Mouse (Mus musculus) layer of hippocampus, adult 9-11 months (tissue): ENCODE measurements at regions not wholly inside any gene's neighbourhood (a gene's known extent, or its start where the extent isn't known, plus 50 kb on each side); places are given as distances from the start of the nearest gene placed in this dataset.

Source experiments
- DNase-seq: peaks from one replicate; pipeline ENCODE4 v3.0.0; 2022

GRCm38 (mm10) chr11:63402741-63403140 lies 274.0 kb downstream of the Pmp22 start:
- no peak for DNase-seq

- peak; percentile 25 for DNase-seq
Observed at GRCm38 (mm10) chr11:63404719-63405118, 275.9 kb downstream of the Pmp22 start.

DNA sequence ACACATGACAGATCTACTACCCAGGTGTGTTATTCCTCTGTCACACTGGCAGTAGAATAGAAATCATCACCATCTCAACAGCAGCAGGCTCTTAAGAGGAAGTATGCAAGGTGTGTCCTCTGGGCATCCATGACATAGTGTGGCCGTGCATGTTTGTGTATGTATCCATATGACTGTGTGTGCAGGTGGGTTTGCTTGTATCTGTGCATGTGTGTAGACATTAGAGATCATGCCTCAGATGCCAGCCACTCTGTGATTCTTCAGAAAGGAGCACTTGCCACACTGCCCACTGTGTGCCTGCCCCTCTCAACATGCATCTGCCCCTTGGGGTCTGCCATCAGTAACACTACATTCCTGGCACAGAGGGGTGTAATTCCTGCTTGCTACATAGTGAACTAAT lies 280.6 kb downstream of the Pmp22 start:
- DNase-seq: no peak

DNA sequence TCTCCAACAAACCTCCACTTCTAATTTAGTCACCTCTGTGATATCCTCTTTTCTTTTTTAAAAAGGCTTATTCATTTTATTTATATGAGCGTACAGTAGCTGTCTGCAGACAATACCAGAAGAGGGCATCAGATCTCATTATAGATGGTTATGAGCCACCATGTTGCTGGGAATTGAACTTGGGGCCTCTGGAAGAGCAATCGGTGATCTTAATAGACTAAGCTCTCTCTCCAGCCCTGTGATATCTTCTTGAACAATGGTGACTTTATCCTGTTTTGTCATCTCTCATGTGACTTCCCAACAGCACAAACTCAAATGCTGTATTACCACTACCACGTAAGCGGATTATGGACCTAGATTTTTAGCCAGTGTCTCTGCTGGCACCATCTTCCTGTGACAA lies 282.1 kb downstream of the Pmp22 start:
- DNase-seq: no peak

GRCm38 (mm10) chr11:63412364-63412991 lies 283.7 kb downstream of the Pmp22 start:
- DNase-seq: peak; percentile 3

- DNase-seq: no peak
Observed at GRCm38 (mm10) chr11:63413106-63413505, 284.3 kb downstream of the Pmp22 start.

DNA sequence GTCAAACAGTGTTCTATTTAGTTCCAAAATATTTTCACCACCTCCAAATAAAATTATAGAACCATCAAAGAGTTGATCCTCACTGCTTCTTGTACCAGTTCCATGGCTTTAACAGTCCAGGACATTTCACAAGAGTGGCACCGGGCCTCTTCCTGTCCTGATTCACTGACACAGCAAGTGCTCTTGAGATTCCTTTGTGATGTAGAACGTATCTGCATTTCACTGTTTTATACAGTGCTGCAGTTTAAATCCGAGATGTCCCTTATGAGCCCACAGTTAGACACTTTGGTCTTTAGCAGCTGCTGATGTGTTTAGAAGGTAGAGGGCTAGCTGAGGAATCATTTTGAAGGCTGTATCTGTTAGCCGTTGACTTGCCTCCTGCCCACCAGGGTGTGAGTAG lies 284.8 kb downstream of the Pmp22 start:
- no peak for DNase-seq

DNA sequence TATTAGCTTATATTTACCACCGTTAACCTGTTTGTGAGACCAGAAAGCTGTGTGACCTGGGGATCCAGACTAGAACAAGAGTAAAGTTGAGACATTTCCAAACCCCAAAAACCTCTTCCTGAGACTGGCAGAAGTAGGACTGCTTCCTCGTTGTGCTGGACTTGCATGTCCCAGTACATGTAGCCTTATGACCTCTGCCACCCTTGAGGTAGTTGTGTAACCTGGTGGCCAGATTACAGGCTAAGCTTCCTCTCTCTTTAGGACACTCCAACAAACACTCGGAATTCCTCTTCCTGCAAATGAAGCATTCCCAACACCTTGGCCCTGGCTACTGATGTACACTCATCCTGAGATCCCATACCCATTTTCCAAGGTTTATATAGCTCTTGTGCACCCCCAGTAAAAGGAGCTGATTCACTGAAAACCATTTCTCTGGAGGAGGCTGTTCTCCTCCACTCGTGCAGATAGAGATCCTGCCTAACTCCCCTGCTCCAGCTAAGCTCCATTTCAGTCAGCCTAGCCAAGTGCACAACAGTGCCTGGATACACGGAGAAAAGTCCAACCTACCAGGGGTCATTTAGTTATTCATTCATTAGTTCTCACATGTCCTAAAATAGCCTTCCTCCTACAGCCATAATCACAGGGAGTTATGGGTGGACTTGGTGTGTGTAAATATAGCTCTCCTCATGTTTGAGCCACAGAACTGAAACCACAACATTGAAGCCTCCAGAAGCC lies 289.4 kb downstream of the Pmp22 start:
- DNase-seq: no peak

DNA sequence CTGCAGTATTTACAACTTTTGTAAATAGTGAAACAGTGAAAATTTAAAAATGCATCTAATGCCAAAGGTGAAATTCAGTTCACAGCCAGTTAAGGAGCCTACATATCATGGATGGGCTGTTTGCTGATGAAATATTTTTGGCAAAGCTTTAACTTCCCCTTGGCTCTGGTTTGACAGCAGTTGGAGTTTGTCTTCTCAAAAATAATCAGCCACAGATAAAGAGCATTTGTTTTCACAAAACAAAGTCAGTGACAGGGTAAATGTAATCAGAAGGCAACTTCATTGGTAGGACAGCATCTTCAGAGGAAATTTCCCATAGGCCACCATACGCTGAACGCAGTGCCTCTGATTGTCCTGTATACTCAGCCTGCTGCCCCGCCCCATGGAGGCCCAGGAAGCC lies 291.6 kb downstream of the Pmp22 start:
- DNase-seq: no peak

- DNase-seq: no peak
Observed at GRCm38 (mm10) chr11:63422069-63422468, 293.3 kb downstream of the Pmp22 start.

DNA sequence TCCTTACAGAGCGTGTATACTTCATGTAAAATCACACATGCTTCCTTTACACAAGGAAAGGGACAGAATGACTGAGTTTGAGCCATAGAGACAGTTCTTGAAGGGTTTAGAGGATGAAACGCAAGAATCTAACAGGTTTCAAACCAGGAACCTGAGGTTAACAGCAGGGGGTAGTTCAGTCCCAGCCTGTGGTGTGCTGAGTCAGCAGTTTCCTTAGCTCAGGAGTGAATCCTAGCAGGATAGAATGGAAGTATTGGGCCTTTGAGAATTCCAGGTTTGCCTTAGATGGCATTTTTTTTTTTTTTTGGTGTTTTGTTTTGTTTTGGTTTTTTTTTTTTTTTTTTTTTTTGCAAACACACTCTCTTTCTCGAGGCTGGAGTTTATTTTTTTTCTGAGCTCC lies 295.5 kb downstream of the Pmp22 start:
- no peak for DNase-seq

- DNase-seq: no peak
Observed at GRCm38 (mm10) chr11:63425741-63426140, 297.0 kb downstream of the Pmp22 start.

- no peak for DNase-seq
Observed at GRCm38 (mm10) chr11:63453786-63454185, 325.0 kb downstream of the Pmp22 start.

DNA sequence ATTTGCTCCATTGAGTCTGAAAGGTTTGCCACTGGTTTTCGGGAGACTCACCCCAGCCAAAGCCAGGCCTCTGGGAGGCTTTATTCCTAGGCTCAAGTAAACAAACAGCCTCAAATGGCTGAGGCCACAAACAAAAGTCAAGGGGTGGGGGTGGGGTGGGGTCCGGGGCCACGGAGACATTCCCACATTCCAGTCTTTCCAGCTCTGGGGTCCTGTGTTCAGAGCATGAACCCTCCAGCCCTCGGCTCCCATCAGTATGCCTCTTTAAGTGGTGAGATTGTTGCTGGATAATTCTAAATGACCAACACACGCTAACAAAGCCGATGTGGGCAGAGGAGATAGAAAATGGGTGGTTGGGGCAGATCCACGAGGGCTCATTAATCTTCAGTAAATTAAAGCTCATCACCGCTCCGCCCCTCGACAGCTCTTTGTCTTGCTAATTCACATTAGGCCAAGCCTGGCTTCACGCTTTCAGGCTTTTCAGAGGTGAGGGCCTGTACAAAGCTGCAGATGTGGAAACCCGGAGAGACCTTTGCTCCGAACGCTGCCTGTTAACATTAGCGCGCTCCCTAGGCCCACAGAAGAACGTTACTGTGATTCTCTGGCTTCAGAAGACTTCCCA lies 326.2 kb downstream of the Pmp22 start:
- DNase-seq: no peak

- no peak for DNase-seq
Observed at GRCm38 (mm10) chr11:63456356-63456755, 327.6 kb downstream of the Pmp22 start.

DNA sequence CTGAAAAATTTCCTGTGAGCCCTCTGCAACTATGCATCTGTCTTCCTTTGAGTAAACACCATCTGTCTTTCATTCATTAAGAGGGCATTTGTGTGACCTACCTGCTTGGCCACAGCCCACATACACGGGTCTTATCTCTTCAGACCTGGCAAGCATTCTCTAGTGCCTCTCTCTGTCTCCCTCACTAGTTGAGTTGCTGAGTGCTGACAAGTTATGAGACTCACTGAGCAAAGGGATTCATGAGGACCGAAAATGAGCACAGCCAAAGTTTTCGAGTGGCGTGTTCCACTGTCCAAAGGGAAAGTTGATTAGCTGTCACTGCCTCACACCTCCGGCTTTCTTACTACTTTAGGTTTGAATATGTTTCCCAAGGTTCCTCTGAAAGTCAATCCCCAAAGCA lies 328.5 kb downstream of the Pmp22 start:
- no peak for DNase-seq

DNA sequence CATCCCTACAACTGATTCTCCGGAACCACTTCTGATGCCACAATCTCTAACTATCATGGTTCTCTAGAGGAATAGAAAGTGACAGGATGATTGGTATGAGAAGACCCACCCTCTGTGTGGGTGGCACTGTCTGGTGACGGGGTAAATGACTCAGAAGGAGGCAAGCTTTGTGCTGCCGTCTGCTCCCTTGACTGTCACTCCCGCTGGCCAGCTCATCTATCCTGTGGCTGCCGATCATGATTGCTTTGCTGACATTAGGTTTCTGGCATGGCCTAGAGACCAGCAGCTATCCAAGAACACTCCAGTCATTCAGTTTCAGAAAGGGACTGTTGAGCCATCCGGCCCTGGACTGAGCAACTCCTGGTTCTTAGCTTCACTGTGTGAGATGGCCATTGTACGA lies 331.4 kb downstream of the Pmp22 start:
- no peak for DNase-seq

DNA sequence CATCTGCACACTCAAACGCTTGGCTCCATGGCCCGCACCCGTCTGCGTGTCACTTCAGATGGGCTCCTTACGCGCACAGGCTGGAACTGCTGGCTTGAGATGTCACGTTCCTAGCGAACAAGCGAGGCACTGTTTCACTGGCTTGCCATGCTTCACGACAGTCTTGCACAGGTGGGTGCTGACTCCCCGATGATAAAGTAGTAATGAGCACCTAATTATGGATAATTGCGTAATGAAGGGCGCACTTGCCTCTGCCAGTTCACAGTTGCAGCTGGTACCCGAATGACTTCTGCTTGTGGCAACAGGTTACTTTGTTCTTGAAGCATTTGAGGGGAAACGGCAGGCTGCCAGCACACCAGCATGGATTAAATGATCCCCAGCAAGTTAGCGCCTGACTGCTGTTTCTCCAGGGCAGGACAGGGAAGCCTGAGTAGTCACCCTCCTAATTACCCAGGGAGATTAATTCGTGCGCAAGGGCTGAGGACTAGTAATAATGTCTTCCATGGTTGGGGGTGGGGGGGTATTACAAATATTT lies 335.1 kb downstream of the Pmp22 start:
- no peak for DNase-seq

DNA sequence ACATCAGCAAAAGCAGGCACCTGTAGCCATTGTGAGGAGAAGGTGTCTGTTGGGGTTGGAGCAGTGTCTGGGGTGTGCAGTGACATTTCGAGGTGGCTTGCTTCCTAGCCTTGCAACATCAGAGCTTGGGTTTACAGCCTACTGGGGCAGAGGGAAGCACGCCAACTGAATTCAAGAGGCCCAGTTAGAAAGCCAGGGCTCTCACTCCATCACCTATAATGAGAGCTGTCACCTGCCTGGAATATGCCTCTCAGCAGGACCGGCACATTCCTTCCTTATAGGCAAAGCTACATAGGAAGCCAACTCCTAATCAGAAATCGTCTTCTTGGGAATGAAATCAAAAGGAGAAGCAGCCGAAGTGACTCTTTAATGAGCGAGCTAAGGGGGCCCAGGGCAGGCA lies 337.2 kb downstream of the Pmp22 start:
- no peak for DNase-seq

DNA sequence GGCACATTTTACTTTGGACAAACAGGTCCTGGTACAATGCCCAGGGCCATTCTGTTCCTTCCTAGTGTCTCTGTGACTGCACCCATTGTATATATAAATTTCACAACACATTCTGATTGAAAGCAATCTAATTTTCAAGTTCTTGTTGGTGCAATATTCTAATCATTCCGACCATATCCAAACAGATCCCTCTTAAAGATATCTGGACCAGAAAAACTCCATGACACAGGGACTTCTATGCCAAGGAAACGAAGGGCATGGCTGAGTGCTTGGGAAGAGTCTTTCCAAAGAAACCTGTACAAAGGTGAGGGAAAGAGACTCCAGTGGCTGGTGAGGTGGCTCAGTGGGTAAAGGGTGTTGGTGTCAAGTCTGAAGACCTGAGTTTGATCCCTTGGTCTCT lies 337.8 kb downstream of the Pmp22 start:
- no peak for DNase-seq

DNA sequence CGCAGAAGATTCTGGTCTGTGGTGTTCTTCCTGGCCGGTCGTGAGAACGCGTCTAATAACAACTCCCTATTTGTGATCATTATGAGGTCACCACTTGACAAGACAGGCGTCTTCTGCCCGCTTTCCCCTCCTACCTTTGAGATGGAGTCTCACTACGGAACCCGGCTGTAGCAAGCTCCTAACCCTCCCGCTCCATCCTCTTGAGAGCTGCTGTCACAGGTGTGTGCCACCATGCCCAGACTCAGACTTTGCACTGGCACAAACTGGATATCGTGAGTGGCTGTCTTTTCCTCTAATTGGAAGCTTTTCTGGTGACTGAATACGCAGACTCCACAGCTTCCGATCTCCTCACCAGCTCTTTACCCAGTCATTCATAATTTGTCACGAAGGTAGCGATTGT lies 346.0 kb downstream of the Pmp22 start:
- DNase-seq: no peak

DNA sequence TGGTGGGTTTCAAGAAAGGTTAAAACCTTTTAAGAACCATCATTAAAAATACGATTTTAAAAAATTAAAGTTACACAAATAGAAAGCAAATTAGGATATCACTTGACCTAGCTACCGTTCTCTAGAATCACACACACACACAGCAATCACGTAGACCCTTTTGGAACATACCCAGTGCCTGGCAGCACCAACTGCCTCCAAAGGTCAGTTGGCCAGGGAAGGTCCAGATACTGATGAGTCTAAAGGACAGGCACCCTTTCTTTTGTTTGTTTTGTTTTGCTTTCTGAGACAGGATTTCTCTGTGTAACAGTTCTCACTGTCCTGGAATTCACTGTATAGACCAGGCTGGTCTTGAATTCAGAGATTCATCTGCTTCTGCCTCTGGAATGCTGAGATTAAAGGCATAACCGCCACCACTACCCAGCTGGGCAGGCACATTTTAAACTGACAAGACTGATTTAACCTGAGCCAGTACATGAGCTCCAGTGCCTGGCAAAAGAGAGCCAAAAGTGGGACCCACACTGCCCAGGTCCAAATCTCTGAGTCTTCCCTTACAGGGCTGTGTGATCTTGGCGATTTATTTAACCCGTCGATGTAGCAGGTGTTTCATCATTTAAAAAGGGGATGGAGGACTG lies 353.0 kb downstream of the Pmp22 start:
- DNase-seq: no peak

- DNase-seq: no peak
Observed at GRCm38 (mm10) chr11:63482593-63482992, 353.8 kb downstream of the Pmp22 start.

GRCm38 (mm10) chr11:63487203-63487602 lies 358.4 kb downstream of the Pmp22 start:
- DNase-seq: no peak
